Mouse (Mus musculus): Measurements from ENCODE around the gene Wdhd1.

DNA sequence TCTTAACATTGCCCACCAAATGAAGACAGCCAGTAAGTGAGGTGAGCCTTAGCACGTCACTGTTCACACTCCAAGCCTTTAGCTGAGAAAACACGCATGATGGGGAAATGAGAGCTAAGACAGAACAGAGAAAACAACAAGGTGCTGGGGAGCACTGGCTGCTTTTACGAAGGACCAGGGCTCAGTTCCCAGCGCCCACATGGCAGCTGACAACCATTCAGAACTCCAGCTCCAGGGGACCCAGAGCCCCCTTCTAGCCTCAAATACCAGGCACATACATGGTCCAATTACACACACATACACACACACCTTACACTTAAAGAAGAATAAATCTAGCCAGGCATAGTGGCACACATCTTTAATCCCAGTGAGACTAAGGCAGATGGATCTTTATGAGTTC is 7.6 kb downstream of the Wdhd1 start:
- no peak for TF ChIP-seq CTCF (IDR thresholded peaks at IDR 0.05; ENCODE audit: control insufficient read depth, insufficient read depth, insufficient replicate concordance, low read depth, low read length)
- no peak for TF ChIP-seq POLR2A (IDR thresholded peaks at IDR 0.05; ENCODE audit: control insufficient read depth, low read depth, low read length)

Data from testis, adult 2 months (tissue).